Mouse (Mus musculus): ENCODE data around the gene Ccdc188.
"Not testable (repeated sequence)": the region's sequence is repeated elsewhere in the genome, so short reads cannot be mapped to it uniquely, and the experiment has no call there.

Ccdc188 gene
- long read RNA-seq, experiment 1: 0 reads
- long read RNA-seq, experiment 2: 0 reads

DNA sequence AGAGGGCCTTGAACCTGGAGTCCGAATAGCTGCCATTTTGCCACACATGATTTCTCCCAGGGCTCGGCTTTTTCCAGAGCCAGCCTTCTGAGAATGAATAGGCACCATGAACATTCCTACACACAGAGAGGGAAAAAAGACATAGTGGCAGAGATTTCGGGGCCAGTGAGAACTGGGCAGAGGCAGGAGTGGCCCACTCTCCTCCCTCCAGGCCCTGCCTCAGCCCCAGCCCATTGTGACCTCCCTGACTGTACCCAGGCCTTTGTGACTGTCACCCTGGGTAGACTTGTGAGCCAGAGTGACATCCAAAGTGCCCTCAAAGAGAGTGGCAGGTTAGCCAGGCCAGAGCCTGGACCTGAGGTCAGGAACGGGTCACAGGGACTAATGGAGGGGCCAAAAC, at the start of gene Ccdc188:
Gene Ccdc188 (plus strand): TSS at position 301 of the 400 bp plus-strand sequence.
- intact Hi-C loops (cut with DNase I): no loop called here

- intact Hi-C loops (cut with DNase I): no loop called here
Observed at GRCm38 (mm10) chr16:18169156-18169555, 48.5 kb upstream of the Ccdc188 start.

DNA sequence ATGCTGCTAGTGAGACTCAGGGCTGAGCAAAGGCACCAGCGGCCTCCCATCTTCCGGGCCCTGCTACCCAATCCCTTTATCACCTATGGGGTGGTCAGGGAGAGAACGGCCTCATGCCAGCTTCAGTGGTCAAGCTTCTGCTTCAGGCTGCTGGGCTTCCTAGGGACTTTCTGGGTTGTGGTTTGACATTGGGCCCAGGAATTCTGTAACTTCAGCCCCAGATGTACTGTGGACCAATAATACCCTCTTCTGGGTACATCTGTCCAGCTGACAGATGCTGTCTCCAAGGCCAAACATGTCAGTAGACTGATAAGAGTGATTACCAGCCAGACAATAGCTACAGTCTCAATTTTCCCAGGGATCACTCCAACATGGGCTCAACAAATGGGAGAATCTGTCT, 47.9 kb upstream of the Ccdc188 start:
- intact Hi-C loops (cut with DNase I): loop anchor here (5.0 kb wide), 2 partner anchors 43 to 62 kb away; no protein-coding TSS in a partner anchor

GRCm38 (mm10) chr16:18172266-18172855, 45.3 kb upstream of the Ccdc188 start:
- intact Hi-C loops (cut with DNase I): loop anchor here (1.0 to 5.0 kb wide), 3 partner anchors 40 to 65 kb away; partner anchors contain the start of gene Rtn4r

DNA sequence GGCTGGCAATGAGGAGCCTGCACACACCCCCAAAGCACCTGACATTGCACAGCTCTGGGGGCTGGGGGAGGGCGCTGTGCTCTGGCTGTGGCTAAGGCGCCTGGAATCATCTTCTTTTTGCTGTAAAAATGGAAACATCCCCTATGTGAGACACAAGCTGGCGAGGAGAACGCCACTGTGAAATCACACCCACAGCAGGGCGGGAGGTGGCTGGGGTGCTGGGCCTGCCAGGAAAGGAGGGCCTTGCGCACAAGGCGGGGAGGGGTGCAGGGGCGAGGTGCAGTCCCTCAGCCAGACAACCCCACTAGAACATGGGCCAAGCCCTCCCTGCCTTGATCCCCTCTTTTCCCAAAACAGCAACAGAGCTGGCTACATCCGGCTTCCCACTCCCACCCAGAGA, 44.4 kb upstream of the Ccdc188 start:
- intact Hi-C loops (cut with DNase I): loop anchor here (5.0 kb wide), 2 partner anchors 39 to 66 kb away; no protein-coding TSS in a partner anchor

- intact Hi-C loops (cut with DNase I): loop anchor here (5.0 kb wide), 2 partner anchors 39 to 66 kb away; no protein-coding TSS in a partner anchor
Observed at GRCm38 (mm10) chr16:18173788-18174187, 43.9 kb upstream of the Ccdc188 start.

GRCm38 (mm10) chr16:18175817-18176541, 41.7 kb upstream of the Ccdc188 start:
- intact Hi-C loops (cut with DNase I): no loop called here

- intact Hi-C loops (cut with DNase I): no loop called here
Observed at GRCm38 (mm10) chr16:18176758-18177157, 40.9 kb upstream of the Ccdc188 start.

DNA sequence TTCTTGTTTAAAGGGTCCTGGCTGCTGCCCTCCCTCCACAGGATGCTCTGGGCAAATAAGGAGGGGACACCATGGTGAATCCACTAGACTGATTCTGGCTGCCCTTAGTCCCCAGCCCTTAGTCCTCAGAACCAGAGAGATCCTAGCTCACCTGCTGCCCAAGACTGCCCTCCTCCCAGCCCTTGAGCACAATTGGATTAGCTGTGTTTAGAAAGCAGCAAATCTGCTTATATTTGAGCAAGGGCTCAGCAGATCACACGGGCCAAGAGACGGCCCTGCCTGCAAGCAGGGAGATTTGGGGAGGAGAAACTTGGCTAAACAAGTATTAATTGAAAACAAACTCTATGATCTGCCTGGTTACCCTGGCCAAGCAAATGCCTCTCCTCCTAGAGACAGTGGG, 38.1 kb upstream of the Ccdc188 start:
- intact Hi-C loops (cut with DNase I): no loop called here

- intact Hi-C loops (cut with DNase I): no loop called here
Observed at GRCm38 (mm10) chr16:18181398-18181797, 36.3 kb upstream of the Ccdc188 start.

- intact Hi-C loops (cut with DNase I): no loop called here
Observed at GRCm38 (mm10) chr16:18182766-18183165, 34.9 kb upstream of the Ccdc188 start.

- intact Hi-C loops (cut with DNase I): no loop called here
Observed at GRCm38 (mm10) chr16:18185715-18186449, 31.8 kb upstream of the Ccdc188 start.

DNA sequence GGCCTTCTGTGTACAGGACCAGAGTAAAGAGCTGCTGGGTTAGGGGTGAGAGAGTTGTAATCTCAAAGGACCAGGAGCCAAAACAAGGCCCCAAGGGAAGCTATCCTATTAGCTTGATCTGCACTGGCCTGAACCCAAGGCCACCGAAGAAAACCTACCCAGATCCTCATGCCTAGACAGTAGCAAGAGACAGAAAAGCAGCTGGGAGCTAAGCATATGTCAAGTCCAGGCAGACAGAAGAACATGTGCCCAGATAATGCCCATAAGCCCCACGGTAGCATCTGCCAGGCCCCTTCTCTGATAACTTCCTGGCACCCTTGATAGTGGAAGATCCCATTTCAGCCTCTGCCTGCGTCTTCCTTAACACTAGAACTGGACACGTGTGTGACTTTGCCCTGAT, 30.9 kb upstream of the Ccdc188 start:
- intact Hi-C loops (cut with DNase I): no loop called here

- intact Hi-C loops (cut with DNase I): no loop called here
Observed at GRCm38 (mm10) chr16:18187221-18187620, 30.5 kb upstream of the Ccdc188 start.

DNA sequence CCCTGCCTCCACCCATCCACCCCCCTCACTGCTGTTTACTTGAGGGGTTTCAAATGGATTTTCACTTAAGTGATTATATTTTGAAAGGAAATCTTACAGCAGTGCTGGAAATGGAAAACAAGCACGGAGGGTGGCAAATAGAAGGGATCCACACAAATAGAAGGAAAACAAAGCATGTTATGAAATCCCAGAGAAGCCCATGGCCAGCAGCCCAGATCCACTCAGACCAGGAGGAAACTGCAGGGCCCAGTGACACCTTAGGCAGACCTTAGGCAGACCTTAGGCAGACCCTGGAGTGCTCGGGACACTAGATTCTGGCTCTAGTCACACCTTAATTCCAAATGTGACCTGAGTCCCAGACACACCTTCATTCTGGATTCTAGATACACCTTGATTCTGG, 26.7 kb upstream of the Ccdc188 start:
- intact Hi-C loops (cut with DNase I): no loop called here

GRCm38 (mm10) chr16:18194208-18194985, 23.3 kb upstream of the Ccdc188 start:
- intact Hi-C loops (cut with DNase I): no loop called here

- intact Hi-C loops (cut with DNase I): no loop called here
Observed at GRCm38 (mm10) chr16:18195068-18195467, 22.6 kb upstream of the Ccdc188 start.

DNA sequence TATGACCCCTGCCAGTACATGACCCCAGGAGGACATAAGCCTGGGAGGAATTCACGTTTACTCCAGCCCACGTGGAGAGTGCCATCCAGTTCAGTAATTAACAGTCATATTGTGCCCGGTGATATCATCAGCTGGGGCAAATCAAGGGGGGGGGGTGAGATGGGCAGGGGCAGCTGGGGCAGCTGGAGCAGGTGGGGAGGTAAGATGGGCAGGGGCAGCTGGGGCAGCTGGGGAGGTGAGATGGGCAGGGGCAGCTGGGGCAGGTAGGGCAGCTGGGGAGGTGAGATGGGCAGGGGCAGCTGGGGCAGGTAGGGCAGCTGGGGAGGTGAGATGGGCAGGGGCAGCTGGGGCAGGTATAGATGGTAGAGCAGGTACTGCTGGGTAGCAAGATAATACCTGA, 22.1 kb upstream of the Ccdc188 start:
- intact Hi-C loops (cut with DNase I): not testable (repeated sequence)

GRCm38 (mm10) chr16:18197881-18198280, 19.8 kb upstream of the Ccdc188 start:
- intact Hi-C loops (cut with DNase I): no loop called here

DNA sequence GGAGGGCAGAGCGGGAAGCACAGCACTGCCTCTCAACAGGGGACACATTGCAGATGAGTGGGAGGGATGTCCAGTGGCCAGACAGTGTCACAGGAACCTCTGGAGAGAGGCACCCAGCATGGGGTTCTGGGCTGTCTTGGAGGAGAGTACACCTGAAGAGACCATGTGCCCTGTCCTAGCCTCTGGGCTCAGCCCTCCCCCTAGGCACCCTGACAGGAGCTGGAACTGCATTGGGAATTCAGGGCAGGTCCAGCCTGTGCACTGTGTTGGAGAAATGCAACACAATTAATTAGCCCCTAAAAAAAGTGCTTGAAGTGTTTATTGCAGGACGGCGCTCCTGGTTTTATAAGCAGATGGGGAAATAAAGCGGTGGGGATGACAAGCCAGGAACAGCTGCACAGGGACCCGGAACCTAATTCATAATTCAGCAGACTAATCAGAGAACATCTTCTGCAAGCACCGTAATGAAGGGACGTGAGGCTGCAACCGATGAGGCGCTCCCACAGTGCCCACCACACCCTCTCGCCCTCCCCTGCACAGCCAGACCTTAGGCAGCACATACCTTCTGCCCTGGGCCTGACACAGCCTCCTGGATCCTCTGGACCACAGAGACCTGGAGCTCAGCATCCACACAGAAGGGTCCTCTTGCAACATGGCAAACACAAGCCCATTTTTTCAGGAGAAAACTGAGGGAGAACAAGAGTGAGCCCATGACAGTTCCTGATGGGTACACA, 19.1 kb upstream of the Ccdc188 start:
- intact Hi-C loops (cut with DNase I): no loop called here
